Mouse (Mus musculus): ENCODE measurements at regions not wholly inside any gene's neighbourhood (a gene's known extent, or its start where the extent isn't known, plus 50 kb on each side); places are given as distances from the start of the nearest gene placed in this dataset.

- no peak overlapping the region for H3K4me3 ChIP-seq (ENCODE audit: low read depth, low read length)
- H3K27ac ChIP-seq (ENCODE audit: low read depth, low read length), result no peak overlapping the region
- H3K4me1 ChIP-seq (replicated peaks; ENCODE audit: control insufficient read depth, insufficient read depth, low read length), result no peaks in the 10 kb centered on the region
- 83% methylated on average over 12 of the region's 12 CpGs for WGBS
- ATAC-seq (replicated peaks; ENCODE audit: low FRiP score) (no peak), DNase-seq (ENCODE audit: low spot score) (no peak)
- peaks cover 14% of the 10 kb centered on the region for H3K27me3 ChIP-seq (replicated peaks; ENCODE audit: control insufficient read depth, insufficient read depth, low read length)
- no peak overlapping the region for H3K4me2 ChIP-seq
- H3K9me3 ChIP-seq (ENCODE audit: control insufficient read depth, low read length), result no peaks in the 10 kb centered on the region
- H3K9ac ChIP-seq (ENCODE audit: low read depth, low read length), result no peak overlapping the region
- H3K36me3 ChIP-seq (ENCODE audit: control insufficient read depth, insufficient read depth, low read length), result no peaks in the 10 kb centered on the region
Observed at GRCm38 (mm10) chr15:85682116-85682515, 52.7 kb upstream of the Ppara start.

GRCm38 (mm10) chr15:85682780-85683179 lies 52.0 kb upstream of the Ppara start:
- Histone ChIP-seq H3K9ac (ENCODE audit: low read depth, low read length) (no peak overlapping the region), H3K4me1 (replicated peaks; ENCODE audit: control insufficient read depth, insufficient read depth, low read length) (no peaks in the 10 kb centered on the region), H3K4me3 (ENCODE audit: low read depth, low read length) (no peak overlapping the region), H3K27ac (ENCODE audit: low read depth, low read length) (no peak overlapping the region), H3K4me2 (no peak overlapping the region), H3K9me3 (ENCODE audit: control insufficient read depth, low read length) (no peaks in the 10 kb centered on the region), H3K36me3 (ENCODE audit: control insufficient read depth, insufficient read depth, low read length) (no peaks in the 10 kb centered on the region), H3K27me3 (replicated peaks; ENCODE audit: control insufficient read depth, insufficient read depth, low read length) (peaks cover 11% of the 10 kb centered on the region)
- DNase-seq (ENCODE audit: low spot score) (no peak), ATAC-seq (replicated peaks; ENCODE audit: low FRiP score) (no peak)
- WGBS, result 56% methylated on average over 6 of the region's 6 CpGs

GRCm38 (mm10) chr15:85683271-85683670 lies 51.5 kb upstream of the Ppara start:
- Histone ChIP-seq H3K9ac (ENCODE audit: low read depth, low read length) (no peak overlapping the region), H3K27ac (ENCODE audit: low read depth, low read length) (no peak overlapping the region), H3K36me3 (ENCODE audit: control insufficient read depth, insufficient read depth, low read length) (no peaks in the 10 kb centered on the region), H3K4me2 (no peak overlapping the region), H3K9me3 (ENCODE audit: control insufficient read depth, low read length) (no peaks in the 10 kb centered on the region), H3K27me3 (replicated peaks; ENCODE audit: control insufficient read depth, insufficient read depth, low read length) (peaks cover 9% of the 10 kb centered on the region), H3K4me3 (ENCODE audit: low read depth, low read length) (no peak overlapping the region), H3K4me1 (replicated peaks; ENCODE audit: control insufficient read depth, insufficient read depth, low read length) (no peaks in the 10 kb centered on the region)
- 82% methylated on average over 6 of the region's 6 CpGs for WGBS
- ATAC-seq (replicated peaks; ENCODE audit: low FRiP score) (no peak), DNase-seq (ENCODE audit: low spot score) (no peak)

GRCm38 (mm10) chr15:85683716-85684115 lies 51.1 kb upstream of the Ppara start:
- WGBS, result 88% methylated on average over 4 of the region's 4 CpGs
- Histone ChIP-seq H3K4me3 (ENCODE audit: low read depth, low read length) (no peak overlapping the region), H3K4me2 (no peak overlapping the region), H3K36me3 (ENCODE audit: control insufficient read depth, insufficient read depth, low read length) (no peaks in the 10 kb centered on the region), H3K27ac (ENCODE audit: low read depth, low read length) (no peak overlapping the region), H3K4me1 (replicated peaks; ENCODE audit: control insufficient read depth, insufficient read depth, low read length) (no peaks in the 10 kb centered on the region), H3K9ac (ENCODE audit: low read depth, low read length) (no peak overlapping the region), H3K9me3 (ENCODE audit: control insufficient read depth, low read length) (no peaks in the 10 kb centered on the region), H3K27me3 (replicated peaks; ENCODE audit: control insufficient read depth, insufficient read depth, low read length) (peaks cover 5% of the 10 kb centered on the region)
- ATAC-seq (replicated peaks; ENCODE audit: low FRiP score) (no peak), DNase-seq (ENCODE audit: low spot score) (no peak)

- Histone ChIP-seq H3K9ac (ENCODE audit: low read depth, low read length) (no peak overlapping the region), H3K4me3 (ENCODE audit: low read depth, low read length) (no peak overlapping the region), H3K27me3 (replicated peaks; ENCODE audit: control insufficient read depth, insufficient read depth, low read length) (no peaks in the 10 kb centered on the region; the same call in 1 of the 2 replicates), H3K9me3 (ENCODE audit: control insufficient read depth, low read length) (no peaks in the 10 kb centered on the region), H3K4me1 (replicated peaks; ENCODE audit: control insufficient read depth, insufficient read depth, low read length) (no peaks in the 10 kb centered on the region), H3K4me2 (no peak overlapping the region), H3K27ac (ENCODE audit: low read depth, low read length) (no peak overlapping the region), H3K36me3 (ENCODE audit: control insufficient read depth, insufficient read depth, low read length) (no peaks in the 10 kb centered on the region)
- DNase-seq (ENCODE audit: low spot score) (no peak), ATAC-seq (replicated peaks; ENCODE audit: low FRiP score) (no peak)
- 88% methylated on average over 14 of the region's 14 CpGs for WGBS
Observed at GRCm38 (mm10) chr15:85684164-85684708, 50.5 kb upstream of the Ppara start.

GRCm38 (mm10) chr15:85684875-85685274 lies 49.9 kb upstream of the Ppara start:
- ATAC-seq (replicated peaks; ENCODE audit: low FRiP score), result no peak
- DNase-seq (ENCODE audit: low spot score), result no peak
- 63% methylated on average over 5 of the region's 5 CpGs for WGBS
- H3K9me3 ChIP-seq (ENCODE audit: control insufficient read depth, low read length), result no peaks in the 10 kb centered on the region
- H3K36me3 ChIP-seq (ENCODE audit: control insufficient read depth, insufficient read depth, low read length), result no peaks in the 10 kb centered on the region
- no peaks in the 10 kb centered on the region; the same call in 1 of the 2 replicates for H3K27me3 ChIP-seq (replicated peaks; ENCODE audit: control insufficient read depth, insufficient read depth, low read length)
- H3K4me3 ChIP-seq (ENCODE audit: low read depth, low read length), result no peak overlapping the region
- H3K9ac ChIP-seq (ENCODE audit: low read depth, low read length), result no peak overlapping the region
- H3K27ac ChIP-seq (ENCODE audit: low read depth, low read length), result no peak overlapping the region
- H3K4me2 ChIP-seq, result no peak overlapping the region
- no peaks in the 10 kb centered on the region for H3K4me1 ChIP-seq (replicated peaks; ENCODE audit: control insufficient read depth, insufficient read depth, low read length)

Measured in liver, embryonic 11.5 days (tissue).